Mouse (Mus musculus): ENCODE results near the gene Tssc4.

- TF ChIP-seq POLR2A (IDR thresholded peaks at IDR 0.05; ENCODE audit: control insufficient read depth in 1 of 2, insufficient read depth in 1 of 2, low read depth in 1 of 2, low read length in 2 of 2, poor library complexity in 1 of 2) (no peak), CTCF (IDR thresholded peaks at IDR 0.05 in 2 of 3, conservative IDR thresholded peaks at IDR 0.05 in 1 of 3; ENCODE audit: control insufficient read depth in 1 of 3, insufficient read depth in 1 of 3, low read depth in 2 of 3, low read length in 3 of 3, poor library complexity in 1 of 3, severe bottlenecking in 1 of 3) (no peak), JUND (IDR thresholded peaks at IDR 0.05; ENCODE audit: low read depth, low read length) (no peak), EP300 (IDR thresholded peaks at IDR 0.05; ENCODE audit: low read depth in 1 of 2, low read length in 2 of 2) (no peak), USF2 (IDR thresholded peaks at IDR 0.05; ENCODE audit: borderline replicate concordance in 1 of 2, insufficient read depth in 1 of 2, low read depth in 1 of 2, low read length in 2 of 2) (no peak), MXI1 (IDR thresholded peaks at IDR 0.05; ENCODE audit: low read depth, low read length) (no peak), ELF1 (IDR thresholded peaks at IDR 0.05; ENCODE audit: low read depth, low read length) (no peak), SIN3A (IDR thresholded peaks at IDR 0.05; ENCODE audit: low read length) (no peak), TCF12 (IDR thresholded peaks at IDR 0.05; ENCODE audit: low read depth, low read length) (no peak), MAX (IDR thresholded peaks at IDR 0.05; ENCODE audit: low read length) (no peak), ZNF384 (IDR thresholded peaks at IDR 0.05; ENCODE audit: low read depth, low read length) (no peak), GATA1 (IDR thresholded peaks at IDR 0.05; ENCODE audit: low read depth, low read length) (no peak), TBP (IDR thresholded peaks at IDR 0.05; ENCODE audit: low read depth, low read length) (no peak), MAFK (IDR thresholded peaks at IDR 0.05; ENCODE audit: borderline replicate concordance, low read depth, low read length) (no peak)
Observed at GRCm38 (mm10) chr7:143049331-143049730, 19.7 kb upstream of the Tssc4 start.

Data from MEL (cell line).